Mouse (Mus musculus) liver (tissue): ENCODE results near the gene Notch3.
"Not testable (repeated sequence)": the region's sequence is repeated elsewhere in the genome, so short reads cannot be mapped to it uniquely, and the experiment has no call there.

Experiments used
- DNase-seq: peaks from one replicate; pipeline ENCODE4 v3.0.0-alpha.2; 2020; ENCODE audit warnings: mixed read lengths

The Notch3 gene

DNA sequence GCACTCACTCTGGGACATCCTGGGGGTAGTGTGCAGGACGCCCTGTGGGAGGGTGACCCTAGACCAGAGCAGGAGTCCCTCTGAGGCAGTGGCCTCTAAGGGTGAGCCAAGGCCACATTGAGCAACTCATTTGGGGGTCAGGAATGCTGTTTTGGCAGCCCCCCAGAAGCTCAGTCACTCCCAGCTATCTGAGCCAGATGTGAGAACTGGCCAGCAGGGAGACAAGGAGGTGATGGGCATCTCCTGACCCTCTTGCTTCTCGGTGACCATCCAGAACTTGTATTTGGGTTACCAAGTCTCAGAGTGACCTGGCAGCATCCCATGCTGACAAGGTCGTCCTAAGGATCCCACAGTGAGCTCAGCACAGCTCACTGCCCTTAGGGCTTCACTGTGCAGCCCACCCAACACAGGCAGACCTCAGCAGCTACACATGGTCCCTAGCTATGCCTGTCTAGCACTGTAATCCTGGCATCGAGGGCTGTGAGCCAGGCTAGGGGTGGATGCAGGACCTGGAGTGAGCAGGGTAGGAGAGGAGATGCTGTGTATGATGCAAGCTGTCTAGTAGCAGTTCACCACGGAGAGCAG is 49.3 kb downstream of the Notch3 start:
- DNase-seq = no peak

DNA sequence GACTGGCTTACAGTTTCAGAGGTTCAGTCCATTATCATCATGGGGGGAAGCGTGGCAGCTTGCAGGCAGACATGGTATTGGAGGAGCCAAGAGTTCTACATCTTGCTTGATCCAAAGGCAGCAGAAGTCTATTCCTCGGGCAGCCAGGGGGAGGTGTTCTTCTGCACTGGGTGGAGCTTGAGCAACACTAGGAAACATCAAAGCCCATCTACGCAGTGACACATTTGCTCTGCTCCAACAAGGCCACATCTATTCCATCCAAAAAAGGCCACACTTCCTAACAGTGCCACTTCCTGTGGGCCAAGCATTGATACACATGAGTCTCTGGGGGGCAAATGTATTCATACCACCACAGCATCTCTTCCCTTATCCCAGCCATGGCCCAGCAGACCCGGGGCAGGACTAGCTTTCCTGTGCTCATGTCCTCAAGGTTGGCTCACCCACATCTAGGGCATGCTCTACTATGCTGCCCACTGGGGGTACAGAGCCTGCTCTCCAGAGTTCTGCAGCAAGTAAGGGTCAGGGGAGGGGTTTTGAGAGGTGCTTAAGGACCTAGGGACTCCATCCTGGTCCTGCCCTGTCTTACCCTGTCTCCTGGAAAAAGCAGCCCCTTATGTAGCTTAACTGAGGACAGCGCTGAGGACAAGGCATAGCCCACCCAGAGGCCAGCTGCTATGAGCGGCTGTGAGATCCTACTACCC is 49.9 kb downstream of the Notch3 start:
- no peak for DNase-seq

DNA sequence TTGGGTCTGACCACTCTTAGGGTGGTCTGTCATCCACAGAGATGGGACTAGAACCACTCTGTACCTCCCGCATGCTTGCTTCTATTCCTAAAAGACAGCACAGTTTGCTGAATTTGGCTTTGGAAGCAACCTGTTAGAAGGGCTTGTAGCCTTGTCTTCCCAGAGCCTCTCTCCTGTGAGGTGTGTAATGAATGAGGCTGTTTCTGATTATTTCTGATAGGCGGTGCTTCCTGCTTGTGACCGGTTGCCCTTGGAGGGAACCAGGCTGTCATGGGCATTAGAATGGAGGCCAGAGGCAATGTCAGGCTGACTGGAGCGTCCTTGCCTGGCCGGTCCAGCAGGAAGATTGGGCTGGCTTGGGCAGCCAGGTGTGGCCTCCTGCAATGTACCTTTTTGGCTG is 52.2 kb downstream of the Notch3 start:
- not testable (repeated sequence) for DNase-seq

DNA sequence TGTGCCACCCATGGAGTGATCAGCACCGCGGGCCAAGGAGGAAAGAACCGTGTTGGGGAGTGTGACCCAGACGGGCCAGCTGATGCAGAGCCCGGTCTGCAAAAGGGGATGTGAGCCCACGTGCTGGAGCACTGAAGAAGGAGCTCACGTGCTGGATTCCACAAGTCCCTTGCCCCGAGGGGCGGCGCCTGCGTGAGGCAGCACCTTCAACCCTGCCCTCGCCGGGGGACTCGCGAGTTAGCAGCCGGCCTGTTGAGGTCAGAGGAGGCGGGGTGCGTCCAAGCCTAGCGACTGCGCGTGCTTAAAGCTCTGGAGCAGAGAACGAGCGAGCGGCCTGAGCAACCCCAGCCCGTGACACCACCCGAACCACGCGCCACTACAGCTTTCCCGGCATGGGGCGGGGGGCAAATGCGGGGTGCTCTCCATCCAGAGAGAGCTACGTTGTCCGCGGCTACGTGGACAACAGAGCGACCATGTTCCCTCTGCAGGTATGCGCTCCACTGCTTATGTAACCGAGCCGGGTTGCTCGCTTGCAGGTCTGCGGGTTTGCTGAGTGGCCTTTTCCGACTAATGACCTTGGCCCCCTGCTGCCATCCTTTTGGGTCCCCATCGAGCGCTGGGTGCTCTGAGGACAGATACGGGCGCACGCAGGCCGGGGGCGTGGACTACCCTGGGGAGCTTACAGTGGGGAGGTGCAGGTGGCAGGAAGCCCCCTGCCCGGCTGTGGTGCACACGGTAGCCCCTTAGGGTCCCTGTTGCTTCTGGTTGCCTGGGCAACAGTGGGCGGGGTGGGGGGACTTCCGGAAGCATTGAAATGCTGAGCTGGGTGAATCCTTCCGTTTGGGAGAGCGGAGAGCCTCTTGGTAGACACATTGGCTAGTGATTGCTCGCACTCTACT is 52.9 kb downstream of the Notch3 start:
- DNase-seq = peak; percentile 94

DNA sequence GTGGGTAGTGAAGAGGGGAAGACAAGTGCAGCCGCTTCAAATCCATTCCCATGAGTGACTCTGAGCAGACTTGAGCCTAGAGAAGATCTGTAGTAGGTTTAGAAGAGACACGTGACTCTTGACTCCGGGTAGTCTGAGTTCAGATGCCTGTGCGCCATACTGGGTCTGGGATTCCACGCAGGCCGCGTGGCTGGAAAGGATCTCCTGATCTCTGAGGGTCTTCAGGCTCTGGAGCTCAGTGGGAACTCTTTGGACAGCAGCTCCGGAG is 53.5 kb downstream of the Notch3 start:
- no peak for DNase-seq

DNA sequence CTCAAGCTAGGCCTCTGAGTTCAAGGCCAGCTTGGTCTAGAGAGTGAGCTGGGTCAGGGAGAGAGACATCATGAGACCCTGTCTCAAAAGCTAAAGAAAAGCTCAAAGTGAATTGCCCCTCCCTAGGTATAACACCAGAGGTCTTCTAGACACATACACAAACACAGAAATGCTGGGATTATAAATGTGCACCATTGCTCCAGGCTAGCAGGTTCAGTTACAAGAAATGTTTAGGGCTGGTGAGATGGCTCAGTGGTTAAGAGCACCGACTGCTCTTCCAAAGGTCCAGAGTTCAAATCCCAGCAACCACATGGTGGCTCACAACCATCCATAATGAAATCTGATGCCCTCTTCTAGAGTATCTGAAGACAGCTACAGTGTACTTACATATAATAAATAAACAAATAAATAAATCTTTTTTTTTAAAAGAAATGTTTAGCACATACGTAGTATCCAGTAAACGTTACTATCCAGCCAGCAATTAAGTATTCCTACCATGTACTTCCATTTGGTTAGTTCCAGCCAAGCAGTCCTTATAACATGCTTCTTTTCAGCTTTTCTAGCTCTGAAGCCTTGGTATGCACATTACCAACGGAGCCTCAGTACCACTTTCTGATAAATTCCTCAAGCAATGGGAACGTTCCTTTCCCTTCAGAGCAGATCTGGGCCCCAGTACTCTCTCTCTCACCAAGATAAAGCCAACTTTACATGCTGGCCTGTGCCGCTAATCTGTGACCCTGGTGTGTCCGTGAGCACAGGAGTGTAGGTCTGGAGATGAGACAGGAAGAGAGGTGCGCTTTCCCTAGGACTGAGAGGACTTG is 54.0 kb downstream of the Notch3 start:
- DNase-seq = peak; percentile 77

DNA sequence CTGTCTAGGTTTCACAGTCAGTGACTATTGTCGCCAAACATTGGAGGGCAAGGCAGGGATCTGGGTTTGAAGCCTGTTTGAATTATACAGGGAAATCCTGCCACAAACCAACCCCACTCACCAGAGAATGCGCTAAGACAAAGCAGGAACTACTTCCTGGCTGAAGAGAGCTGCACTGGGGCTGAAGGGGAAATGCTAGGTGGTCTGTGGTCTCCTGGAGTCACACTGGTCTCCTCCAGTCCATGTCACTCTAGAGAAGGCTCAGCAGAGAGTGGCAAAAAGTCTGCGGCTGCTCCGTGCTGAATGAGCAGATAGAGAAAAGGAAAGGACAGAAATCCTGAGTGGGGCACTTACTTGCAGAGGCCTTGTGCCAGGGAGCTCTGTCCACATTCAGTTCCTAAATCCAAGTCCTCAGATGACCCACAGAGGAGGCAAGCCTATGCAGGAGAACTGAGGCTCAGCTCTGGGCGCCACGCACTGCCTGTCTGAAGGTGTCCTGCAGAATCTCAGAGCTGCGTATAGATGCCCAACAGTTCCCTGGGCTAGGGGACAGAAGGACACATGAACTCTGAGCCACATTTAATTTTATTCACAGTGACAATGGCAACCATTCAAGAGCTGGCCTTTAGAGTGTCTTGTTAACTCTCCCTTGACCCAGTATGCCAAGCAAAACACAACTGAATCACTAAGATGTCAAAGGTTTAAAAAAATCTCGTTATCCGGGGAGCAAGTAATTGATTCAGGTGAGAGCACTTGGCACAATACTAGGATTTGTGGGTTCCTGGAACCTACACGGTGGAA is 55.5 kb downstream of the Notch3 start:
- DNase-seq = no peak

DNA sequence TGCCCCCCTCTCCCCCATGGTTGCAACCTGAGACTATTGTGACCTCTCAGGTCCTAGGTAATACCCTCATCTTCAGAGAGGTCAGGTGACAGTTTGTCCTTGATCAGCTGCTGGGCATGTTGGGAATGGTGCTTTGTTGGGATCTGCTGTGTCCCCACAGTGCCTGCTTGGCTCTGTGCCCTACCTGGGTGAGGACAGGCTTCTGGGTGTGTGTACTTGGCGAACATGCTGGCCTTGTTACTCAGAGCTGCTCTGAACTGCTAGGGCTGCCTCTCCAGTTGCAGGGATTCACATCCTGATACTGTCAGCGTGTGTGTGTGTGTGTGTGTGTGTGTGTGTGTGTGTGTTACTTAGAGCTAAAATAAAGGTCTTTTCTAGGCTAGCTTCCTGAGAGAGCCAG is 56.2 kb downstream of the Notch3 start:
- DNase-seq = no peak

DNA sequence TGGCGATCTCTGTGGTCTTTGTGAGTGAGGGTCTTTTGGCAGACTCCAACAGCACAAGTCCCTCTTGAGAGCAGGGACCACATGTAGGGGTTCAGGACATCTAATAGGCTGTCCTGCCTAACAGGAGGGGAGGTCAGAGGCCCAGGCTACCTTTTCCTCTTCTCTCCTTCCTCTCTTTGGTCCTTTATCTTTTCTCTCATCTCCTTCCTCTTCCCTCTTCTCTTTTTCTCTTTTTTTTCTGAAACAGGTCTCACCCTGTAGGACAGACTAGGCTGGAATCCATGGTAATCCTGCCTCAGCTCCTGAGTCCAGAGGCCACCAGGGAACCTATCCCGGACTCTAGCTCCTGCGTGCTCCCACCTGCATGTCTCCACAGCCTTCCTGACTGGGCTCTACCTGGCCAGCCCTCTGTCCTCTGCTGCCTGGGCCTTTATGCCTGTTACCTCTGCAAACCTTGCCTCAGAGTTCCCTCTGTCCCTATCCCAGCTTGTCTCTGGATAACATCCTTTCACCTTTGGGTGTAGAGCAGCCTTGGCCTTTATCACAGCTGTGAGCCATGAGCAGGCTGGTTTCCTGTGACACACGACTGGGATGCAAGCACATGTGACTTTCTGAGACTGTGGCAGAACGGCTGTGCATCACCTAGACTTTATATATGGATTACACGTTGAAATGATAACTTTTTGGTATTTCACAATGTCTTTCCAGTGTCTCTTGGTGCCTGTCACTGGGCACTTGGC is 57.3 kb downstream of the Notch3 start:
- peak; percentile 70 for DNase-seq

DNA sequence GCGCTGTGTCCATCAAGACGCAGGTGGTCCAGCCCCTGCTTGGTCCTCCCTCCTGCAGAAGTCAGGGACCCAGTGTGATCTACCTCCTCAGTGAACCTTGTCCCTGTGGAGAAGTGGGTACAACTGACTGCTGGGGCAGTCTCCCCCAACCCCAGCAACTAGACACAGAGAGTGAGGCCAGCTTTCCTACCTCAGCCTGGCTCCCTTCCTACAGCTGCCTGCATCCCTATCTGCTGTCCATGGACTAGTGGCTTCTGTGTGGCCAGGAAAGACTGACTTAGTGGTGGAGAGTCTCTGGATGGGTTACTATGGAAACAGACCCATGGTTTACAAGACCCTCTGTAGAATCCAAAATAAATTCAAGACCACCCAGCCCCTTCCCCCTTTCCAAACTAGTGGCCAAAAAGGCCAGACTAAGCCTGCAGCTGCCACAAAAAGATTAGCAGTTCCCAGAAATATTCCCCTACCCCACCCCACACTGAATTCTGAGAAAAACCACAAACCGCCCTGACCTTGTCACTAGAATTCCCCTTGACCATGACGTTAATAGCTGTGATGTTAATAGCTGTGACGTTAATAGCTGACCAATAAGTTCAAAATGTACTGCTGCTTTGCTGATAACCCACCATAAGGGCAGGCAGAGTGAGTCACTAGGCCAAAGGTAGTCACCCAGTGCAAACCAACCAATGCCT is 58.2 kb downstream of the Notch3 start:
- peak; percentile 81 for DNase-seq

DNA sequence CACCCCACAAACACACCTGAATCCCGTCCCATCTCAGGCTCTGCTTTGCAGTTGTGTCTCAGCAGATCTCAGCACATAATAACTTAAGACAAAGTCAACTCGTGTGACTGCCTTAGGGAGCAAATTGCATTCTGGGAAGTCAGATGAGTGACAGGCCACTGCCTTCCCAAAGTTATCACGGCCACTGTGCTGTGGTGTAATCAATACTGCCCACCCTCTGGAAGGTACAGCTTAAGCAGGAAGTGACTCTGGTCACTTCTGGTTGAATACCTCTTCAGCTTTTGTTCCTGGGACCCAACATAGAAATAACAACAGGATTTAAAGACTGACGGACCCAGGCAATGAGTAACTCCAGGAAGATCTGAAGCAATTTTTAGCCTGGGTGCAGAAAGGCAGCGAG is 58.8 kb downstream of the Notch3 start:
- DNase-seq = peak; percentile 59

DNA sequence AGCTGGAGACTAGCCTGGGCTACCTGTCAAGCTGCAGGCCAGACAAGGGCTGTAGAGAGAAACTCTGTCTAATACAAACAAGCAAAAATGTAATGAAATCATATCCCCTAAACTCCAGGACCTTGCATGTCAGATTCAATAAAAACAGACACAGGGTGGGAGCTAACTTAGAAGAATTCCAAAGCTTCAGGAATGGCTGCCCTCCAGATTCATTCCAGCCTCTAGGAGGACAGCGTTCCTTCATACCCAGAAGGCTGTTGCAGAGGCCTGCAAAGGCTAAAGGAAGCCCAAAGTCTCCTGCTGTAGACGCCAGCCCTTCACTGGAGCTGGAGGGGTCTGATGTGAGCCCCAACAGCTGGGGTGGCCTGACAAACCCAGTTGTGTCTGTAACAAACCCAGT is 60.3 kb downstream of the Notch3 start:
- DNase-seq = no peak

DNA sequence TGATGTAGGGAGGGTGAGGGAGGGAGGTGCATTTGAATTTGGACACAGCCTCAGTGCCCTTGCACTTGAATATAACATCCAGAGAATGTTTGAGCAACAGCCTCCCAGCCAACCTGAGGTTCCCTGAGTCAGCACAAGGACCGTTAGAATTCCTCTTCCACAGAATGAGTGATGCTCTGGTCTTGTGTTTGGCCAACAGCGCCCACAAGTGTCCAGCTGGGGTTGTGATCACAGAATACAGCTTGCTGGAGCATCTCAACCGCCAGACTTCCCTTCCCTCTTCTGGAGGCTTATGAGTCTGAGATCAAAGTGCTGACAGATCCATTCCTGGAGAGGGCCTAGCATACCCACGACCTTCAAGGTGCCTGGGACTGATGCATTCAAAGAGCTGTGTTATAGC is 63.6 kb downstream of the Notch3 start:
- peak; percentile 76 for DNase-seq

DNA sequence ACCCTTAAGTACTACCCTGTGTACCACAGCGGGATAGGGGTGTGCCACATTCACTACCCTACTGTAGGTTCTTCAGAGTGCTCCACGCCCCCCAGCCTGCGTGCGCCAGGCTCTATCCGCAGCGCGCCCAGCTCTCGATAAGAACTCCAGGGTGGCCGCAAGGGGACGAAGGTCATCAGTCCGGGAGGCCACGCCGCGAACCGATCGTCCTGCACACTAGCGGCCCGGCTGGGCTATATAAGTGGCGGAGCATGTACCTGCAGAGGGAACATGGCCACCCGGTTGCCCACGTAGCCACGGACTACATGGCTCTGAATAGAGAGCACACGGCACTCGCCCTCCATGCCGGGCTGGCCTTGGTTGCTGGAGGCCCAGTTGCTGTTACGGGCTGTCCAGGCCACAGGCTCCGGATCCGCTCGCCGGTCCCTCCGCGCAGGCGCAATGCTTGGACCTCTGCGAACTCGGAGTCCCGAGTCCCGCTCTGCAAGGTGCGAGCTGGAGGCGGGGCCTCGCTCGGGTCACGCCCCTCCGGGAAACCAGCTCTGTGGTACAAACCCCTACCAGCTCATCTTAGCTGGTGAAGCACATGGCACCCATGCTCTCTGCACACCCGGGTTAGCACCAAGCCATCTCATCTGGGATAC is 66.6 kb downstream of the Notch3 start:
- DNase-seq = peak; percentile 95

DNA sequence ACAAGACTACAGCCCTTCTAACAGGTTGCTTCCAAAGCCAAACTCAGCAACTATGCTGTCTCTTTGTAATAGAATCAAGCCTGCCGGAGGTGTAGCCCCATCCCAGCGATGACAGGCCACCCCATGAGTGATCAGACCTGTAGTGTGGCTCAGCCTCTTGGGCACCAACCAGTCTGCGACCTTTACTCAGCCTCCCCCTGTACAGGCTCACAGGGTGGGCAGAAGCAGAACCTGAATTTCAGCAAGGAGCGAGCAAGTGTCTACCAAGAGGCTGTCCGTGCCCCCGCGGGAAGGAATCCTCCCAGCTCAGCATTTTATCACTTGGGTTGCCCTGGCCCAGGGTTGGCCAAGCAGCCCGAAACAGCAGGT is 67.1 kb downstream of the Notch3 start:
- DNase-seq = no peak

DNA sequence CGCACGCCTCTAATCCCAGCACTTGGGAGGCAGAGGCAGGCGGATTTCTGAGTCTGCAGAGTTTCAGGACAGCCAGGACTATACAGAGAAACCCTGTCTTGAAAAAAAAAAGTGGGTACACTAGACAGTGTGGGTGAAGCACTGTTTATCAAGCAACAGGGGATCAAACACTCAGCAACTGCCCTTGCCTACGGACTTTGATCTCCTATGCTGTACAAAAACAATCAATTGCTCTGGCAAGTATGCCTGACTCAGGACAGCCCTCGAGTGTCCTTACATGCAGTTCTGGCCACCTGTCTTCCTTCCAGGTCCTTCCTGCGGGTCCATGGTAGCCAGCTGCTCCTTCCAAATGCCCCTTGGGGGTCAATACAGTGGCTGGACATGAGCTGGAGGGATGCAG is 67.7 kb downstream of the Notch3 start:
- DNase-seq = not testable (repeated sequence)

DNA sequence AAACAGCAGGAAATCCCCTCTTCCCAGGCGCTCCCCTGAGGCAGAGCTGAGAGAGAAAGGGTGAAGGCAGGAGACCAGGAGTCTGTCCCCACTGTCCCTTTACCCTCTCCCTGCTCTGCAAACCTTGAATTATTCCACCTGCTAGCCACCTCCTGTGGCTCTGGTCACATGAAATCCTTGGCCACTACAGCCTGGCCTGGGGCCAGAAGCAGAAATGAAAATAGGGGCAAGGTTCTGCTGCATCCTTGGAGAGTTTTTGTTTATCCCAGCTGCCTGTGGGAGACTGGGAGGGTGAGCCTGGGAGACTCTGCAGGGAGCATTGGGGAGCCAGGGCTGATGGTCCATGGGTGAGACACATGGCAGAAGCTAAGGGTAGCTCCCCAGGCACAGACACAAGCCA is 69.0 kb downstream of the Notch3 start:
- DNase-seq = no peak

DNA sequence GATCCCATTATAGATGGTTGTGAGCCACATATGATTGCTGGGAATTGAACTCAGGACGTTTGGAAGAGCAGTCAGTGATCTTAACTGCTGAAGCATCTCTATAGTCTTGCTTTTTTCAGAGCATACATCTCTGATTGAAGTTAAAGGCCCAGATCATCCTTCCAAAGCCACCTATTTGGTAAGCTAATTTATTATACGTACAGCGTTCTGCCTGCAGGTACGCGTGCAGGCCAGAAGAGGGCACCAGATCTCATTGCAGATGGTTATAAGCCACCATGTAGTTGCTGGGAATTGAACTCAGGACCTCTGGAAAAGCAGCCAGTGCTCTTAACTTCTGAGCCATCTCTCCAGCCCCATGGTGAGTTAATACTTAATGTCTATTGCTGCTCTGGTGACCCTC is 73.8 kb downstream of the Notch3 start:
- no peak for DNase-seq

DNA sequence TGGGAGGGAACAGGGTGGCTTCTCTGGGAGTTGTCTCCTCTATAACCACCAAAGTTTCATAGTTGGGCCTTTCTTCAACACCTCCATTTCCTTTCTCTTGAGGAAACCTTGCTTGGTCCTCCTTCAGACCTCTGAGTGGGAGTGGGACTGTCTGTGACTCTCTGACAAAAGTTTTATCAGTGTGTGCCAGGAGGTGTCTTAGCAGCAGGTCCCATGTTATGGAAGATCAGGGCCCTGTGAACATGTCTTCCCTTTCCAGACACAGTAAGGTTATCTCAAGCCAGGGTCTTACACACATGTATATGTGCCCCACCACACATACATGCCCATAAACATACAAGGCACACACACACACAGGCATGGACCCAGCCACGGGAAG is 74.4 kb downstream of the Notch3 start:
- peak; percentile 64 for DNase-seq

DNA sequence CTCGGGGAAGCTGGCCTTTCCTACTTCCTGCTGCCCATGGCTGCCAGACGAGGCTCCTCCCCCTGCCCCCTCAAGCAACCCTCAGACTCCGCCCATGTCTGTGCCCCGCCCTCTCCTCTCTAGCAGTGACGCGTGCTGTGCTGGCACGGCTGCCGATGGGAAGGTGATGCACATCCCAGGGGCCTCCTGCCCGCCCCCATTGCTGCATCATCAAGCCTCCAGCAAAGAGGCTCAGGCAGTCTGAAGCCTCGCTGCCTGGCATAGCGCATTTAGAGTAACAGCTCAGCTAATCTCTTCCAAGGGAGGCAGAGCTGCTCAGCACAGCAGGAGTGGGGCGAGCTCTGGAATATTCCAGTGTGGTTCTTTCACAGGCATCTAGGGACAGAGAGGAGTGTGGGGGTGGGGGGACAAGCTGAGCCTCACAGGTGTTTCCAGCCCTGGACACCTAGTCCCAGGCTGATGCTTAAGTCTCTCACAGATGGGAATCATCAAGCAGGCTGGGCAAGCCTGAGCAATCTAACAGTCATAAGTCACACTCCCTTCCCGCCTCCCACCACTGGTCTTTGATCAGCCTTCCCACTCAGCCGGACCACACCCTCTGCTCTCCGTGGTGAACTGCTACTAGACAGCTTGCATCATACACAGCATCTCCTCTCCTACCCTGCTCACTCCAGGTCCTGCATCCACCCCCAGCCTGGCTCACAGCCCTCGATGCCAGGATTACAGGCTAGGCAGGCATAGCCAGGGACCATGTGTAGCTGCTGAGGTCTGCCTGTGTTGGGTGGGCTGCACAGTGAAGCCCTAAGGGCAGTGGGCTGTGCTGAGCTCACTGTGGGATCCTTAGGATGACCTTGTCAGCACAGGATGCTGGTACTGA is 75.0 kb downstream of the Notch3 start:
- peak; percentile 98 for DNase-seq
